In genomic region chr4:139871699-139872098, GRCm38 (mm10) we compare ENCODE assay signal across 13 mouse cellular contexts. TPM values are rescaled to one million over a fixed set of nuclear protein-coding genes. Genes with fewer than 3 reads are reported as not detected.
DNase-seq lines count a peak whose midpoint lies in the region; ATAC-seq lines count a peak whose summit lies in the region.
"Had no signal": no experiment of that assay in that cellular context is flagged by ENCODE, and none has a peak within 500 bp of the region (broad histone marks: within the 10 kb centered on the region; RNA-seq: fewer than 3 reads in every experiment).

No protein-coding gene starts in this region.

- peak; percentile 36 for DNase-seq in adrenal gland, postnatal 14 days
- DNase-seq in adrenal gland, postnatal 4 days (ENCODE audit: low spot score in 2 of 2): no peak
- peak; percentile 22 for DNase-seq in kidney, postnatal 10 days
- no peak for DNase-seq in kidney, postnatal 25 days
- peak; percentile 17 for DNase-seq in thymus, postnatal 4 days
- DNase-seq in thymus, postnatal 36 days: no peak
- DNase-seq: cerebellum, adult 8-10 months; lung, adult 2 months; right cerebral cortex, postnatal 4 days had no signal

- no peak for ATAC-seq in monocyte, adult 5-6 weeks (replicated peaks; ENCODE audit: insufficient number of reproducible peaks, low FRiP score, low TSS enrichment, poor library complexity, severe bottlenecking)
- ATAC-seq in erythroid progenitor cell, adult 5-6 weeks (replicated peaks; ENCODE audit: low FRiP score, poor library complexity, severe bottlenecking): no peak
- ATAC-seq: activated CD4-positive, CD25-positive, alpha-beta regulatory T cell, adult 4 months had no signal

RNA-seq across cellular contexts. Expression of gene Pax7, which starts 38.4 kb away (rescaled TPM):
- not detected in 2 replicates for total RNA-seq in adrenal gland, postnatal 14 days (2021)
- under 1 TPM; 0.11 to 0.40 TPM for total RNA-seq in adrenal gland, postnatal 4 days (2021)
- total RNA-seq in monocyte, adult 5-6 weeks (2017): not detected in 3 replicates
- total RNA-seq in erythroid progenitor cell, adult 5-6 weeks (2015; ENCODE audit: low replicate concordance): not detected in 2 replicates
- not detected in 2 replicates for total RNA-seq in erythroid progenitor cell, adult 5-6 weeks (2017; ENCODE audit: low replicate concordance)
- total RNA-seq: left cerebral cortex, postnatal 36 days had no signal

Comparison
In these comparisons a context has a peak if more than half of its experiments do, and no peak if none do; other contexts are left out.
1. DNase-seq: peak in adrenal gland, postnatal 14 days (single experiment), kidney, postnatal 10 days (single experiment) and thymus, postnatal 4 days (single experiment); none in adrenal gland, postnatal 4 days (0 of 2), kidney, postnatal 25 days (0 of 2) and thymus, postnatal 36 days (0 of 2).